Mouse (Mus musculus): ENCODE data around the gene Esd.

DNA sequence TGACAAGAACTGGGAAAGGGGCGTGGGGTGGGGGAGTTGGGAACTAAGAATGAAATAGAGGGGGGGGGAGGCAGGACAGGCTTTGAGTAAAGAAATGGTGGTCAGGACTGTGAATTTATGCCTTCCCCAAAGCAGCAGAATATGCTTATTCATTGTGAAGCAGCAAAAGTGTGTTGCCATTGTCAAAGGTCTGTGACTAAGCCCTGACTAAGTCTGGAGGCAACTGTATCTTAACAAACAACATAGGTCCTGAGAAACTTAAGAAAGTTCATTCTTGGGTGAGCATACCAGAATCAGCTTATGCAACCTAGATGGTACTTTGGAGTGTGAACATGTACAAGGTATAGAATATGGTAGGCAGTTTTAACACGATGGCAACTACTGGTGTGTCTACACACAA is 1.3 kb downstream of the Esd start:
- TF ChIP-seq EP300 (IDR thresholded peaks at IDR 0.05) (no peak), CTCF (IDR thresholded peaks at IDR 0.05) (no peak)
